Mouse (Mus musculus): ENCODE measurements around the gene Neurog2.

Gene Neurog2

DNA sequence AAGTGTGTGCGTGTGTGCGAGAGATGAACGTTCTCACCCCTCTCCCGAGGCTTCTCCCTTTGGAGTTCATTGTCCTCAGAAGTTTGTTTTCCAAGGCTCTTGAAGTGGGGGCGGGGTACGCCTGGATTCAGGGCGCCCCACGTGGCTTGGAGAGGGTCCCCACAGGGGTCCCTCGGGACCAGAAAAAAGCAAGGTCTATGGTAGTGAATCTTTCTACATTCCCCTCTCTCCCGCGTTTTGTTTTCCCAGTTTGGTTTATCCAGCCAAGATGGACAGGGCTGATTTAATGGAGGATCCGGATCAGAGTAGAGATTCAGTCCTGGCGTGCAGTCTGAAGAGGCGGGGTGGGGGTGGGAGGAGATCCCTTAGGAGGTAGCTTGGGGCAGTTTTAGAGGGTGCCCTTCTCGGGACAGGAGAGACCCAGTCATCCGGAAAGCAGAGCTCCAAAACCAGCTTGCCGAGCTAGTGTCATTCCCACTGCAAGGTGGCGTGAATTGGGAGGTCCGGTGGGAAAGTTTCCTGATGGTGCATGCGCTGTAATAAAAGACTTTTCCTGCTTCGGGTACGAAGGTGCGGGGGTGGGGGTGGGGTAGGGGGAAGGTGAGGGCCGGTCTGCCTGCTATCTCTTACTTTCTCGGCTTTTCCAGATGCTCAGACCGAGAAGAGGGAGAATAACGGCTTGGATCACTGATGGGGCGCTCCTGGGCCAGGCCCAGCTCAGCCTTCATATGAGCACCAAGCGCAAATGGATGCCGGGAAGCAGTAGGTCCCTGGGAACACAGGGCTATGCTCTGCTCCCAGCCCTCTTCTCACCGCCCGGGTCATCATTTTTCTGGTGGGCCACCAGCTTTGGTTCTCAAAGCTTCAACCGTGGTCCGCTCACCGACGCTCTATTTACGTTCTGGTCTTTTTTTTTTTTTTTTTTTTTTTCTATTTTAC is 8.1 kb downstream of the Neurog2 start:
- intact Hi-C loops (cut with DNase I) = no loop called here

DNA sequence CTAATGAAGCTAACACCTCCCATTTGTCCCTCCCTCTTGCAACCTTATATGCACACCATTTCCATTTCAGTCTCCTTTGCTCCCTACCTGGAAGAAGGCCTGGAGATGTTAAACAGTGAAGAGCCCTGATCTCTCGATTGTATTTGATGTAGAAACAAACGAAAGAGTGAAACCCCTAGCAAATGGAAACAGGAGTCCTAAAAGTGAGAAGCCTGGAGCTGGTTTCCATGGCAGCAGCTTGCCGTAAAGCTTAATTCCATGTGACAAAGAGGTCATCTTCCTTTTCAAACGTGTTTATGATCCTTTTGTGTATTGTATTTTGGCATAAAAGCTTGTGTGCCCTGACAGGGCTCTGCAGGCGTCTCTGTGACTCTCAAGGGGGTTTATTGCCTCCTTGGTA is 9.3 kb downstream of the Neurog2 start:
- intact Hi-C loops (cut with DNase I) = no loop called here

DNA sequence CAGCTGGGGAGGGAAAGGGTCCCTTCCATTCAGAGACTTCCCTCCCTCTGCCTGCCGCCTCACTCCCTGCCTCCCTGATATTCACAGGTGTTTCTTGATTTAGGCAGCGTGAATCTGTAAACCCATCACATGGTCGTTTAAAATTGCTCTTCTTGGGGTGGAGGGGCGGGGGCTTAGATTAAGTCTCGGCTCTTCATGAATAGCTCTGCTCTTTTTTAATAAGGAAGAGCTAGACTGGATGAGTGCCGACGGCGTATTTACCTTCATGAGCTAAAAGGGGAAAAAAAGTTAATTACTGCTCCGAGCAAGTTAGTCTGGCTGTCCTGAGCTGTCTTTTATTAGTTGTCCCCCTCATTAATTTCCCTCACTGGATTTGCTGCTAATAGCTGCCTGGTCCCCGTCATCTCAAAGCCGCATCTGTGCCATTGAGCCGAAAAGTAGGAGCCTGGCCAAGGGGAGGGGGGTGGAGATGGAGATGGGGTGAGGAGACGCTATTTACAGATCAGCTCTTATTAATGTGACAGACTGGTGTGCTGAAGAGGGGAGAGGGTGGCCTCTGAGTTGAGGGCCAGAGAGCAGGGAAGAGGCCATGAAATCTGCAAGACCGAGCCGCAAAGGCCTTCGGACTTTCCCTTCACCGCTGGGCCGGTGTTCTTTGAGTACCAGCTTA is 13.4 kb downstream of the Neurog2 start:
- intact Hi-C loops (cut with DNase I) = no loop called here

DNA sequence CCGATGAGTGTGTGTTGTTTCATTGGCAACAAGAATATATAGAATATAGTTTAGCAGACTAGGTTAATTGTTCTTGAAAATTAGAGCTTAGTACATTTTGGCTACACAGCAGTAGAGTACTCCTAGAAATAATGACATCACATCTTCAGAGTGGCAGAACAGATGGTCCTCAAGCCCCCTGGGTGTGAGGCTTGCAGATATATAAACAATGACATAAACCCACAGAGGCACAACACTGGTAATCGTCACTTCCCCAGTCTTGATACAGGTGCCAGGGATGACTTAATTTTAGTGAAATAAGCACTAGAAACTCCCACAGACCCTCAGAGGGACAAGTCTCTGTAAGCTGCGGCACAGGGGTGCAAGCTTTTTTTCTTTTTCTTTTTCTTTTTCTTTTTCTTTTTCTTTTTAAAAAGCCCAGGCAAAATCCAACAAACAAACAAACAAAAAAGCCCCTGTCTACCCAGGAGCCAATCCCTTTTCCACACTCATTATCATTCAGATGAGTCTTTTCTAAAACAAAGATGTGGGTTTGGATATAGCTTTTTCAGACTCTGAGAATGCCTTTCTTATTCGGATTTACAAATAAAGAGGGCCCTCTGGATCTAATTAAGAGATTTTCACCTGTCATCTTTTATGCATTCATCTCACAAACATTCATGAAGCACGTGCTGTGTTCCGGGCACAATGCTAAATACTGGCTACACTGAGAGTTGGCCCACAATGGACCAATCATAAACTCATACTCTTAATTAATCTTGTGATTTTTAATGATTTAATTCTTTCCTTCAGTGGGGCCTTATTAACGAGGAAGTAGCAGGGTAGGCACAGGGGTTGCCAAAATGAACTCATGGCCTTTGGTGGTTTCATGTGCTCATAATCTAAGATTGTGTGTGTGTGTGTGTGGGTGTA is 19.1 kb downstream of the Neurog2 start:
- intact Hi-C loops (cut with DNase I) = no loop called here

DNA sequence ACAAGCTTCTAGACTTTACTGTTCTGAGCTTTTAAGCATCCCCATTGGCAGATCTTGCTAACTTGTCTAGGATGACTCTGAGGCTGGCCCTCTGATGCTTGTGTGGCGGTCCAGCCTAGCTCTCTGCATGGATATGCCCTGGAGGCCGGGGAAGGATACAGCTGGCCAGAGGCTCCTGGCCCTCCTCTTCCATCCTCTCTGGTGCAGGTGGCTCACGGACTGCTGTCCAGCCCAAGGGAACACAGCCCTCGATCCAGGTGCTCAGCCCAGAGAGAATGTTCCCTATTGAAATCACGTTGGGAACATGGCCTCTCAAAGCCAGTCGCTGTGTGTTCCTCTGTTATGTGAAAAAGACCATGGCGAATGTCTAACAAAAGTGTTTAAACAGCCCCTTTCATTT is 27.8 kb downstream of the Neurog2 start:
- intact Hi-C loops (cut with DNase I) = no loop called here

DNA sequence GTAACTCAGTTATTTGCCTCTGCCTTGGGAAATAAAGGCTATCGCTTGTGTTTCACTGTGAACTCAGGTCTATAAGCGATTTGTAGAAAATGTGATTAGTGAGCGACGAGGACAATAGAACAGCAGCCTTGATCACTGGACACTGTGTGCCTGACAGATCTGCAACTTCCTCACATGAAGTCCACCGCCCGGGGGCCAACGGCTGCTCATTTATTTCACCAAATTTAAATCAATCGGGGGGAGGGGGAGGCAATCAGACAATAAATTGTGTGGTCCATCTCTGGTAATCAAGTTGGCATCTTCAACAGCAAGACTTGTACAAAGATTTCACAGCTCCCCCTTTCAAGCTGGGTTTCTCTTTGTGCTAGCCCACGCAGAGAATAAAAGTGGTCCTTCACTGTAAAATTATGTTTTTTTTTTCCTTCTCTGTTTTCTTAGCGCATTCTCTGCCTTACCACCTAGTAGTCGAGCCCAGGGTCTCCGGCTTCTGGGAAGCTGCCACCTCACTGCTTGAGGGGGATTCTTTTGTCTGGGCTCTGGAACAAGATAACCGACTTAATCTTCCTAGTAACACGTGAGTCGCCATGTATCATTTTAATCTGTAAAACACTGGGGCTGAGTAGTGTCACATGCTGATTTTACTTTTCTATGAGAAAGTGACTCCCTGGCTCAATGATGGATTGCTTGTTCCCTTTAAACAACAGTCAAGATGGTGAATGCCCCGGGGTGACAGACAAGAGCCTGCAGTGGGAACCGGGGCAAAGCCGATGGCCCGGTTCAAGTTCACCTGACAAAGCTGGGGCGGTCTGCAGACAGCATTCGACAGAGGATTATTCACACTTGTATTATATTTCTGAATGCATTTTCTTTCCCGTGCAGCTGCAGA is 29.0 kb downstream of the Neurog2 start:
- intact Hi-C loops (cut with DNase I) = no loop called here

DNA sequence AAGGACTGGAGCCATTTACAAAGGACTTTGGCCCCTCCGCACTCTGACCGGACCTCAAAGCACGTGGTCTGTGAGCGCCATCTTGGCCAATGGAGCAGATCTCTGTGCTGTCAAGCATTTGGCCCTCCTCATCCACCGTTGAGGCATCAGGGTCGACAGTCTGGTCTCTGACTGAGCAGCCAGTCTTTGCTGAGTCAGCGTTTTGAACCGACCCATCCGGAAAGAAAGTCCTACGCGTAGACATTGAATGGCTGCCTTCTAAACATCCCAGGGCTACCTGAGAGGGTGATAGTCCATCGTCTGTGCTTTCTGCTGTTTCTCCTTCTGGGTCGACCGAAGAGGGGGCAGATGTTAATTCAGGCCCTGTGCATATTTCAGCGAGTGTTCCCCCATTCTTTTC is 46.8 kb downstream of the Neurog2 start:
- intact Hi-C loops (cut with DNase I) = no loop called here
